Mouse (Mus musculus) cerebellum, adult 2 months (tissue): ENCODE measurements around the gene Sapcd1. TPM values are rescaled to one million over a fixed set of nuclear protein-coding genes. Genes with fewer than 3 reads are reported as not detected.
A peak's percentile ranks its signal among the peaks of the same experiment; 100 is the strongest.
"Not testable (repeated sequence)": the region's sequence is repeated elsewhere in the genome, so short reads cannot be mapped to it uniquely, and the experiment has no call there.

Experiments
- DNase-seq, 2 experiments: peaks; one replicate each; pipeline ENCODE4 v3.0.0; 2021
- H3K27ac ChIP-seq: fragments of 200-500 bp; 2 replicates; pipeline ENCODE4 v1.5.1; 2012; ENCODE audit warnings: low read length, control low read depth, inconsistent platforms; ENCODE audit not compliant: insufficient read depth
- H3K27me3 ChIP-seq: fragments of 200-500 bp; 2 replicates; pipeline ENCODE4 v1.6.1; 2012; ENCODE audit warnings: inconsistent platforms, mild to moderate bottlenecking, low read length, moderate library complexity; ENCODE audit not compliant: control insufficient read depth, insufficient read depth
- H3K4me1 ChIP-seq: fragments of 200-500 bp; 2 replicates; pipeline ENCODE4 v1.6.1; 2011; ENCODE audit warnings: low read length; ENCODE audit not compliant: control insufficient read depth, insufficient read depth
- H3K4me3 ChIP-seq: fragments of 200-500 bp; replicated peaks from 2 replicates; pipeline ENCODE3; 2011; ENCODE audit warnings: mild to moderate bottlenecking, low read depth, low read length, control low read depth; ENCODE audit not compliant: insufficient read depth
- CTCF ChIP-seq: fragments of 200-500 bp; IDR thresholded peaks from 2 replicates; pipeline ENCODE4 v1.5.1; 2011; ENCODE audit warnings: low read depth, mild to moderate bottlenecking, control low read depth, low read length, moderate library complexity, borderline replicate concordance; ENCODE audit not compliant: insufficient read depth
- POLR2A ChIP-seq: fragments of 200-500 bp; IDR thresholded peaks from 2 replicates; pipeline ENCODE4 v1.6.1; 2011; ENCODE audit warnings: low read length, control low read depth, borderline replicate concordance; ENCODE audit not compliant: insufficient read depth
- WGBS: fragments of 180-500 bp; shearing (Covaris S2); methylation state at CpG from one replicate; pipeline ENCODE4 v1.1.7; 2018; 5-methylcytosine and 5-hydroxymethylcytosine counted together
- polyA plus RNA-seq: library from polyadenylated mRNA; depleted of rRNA; stranded (reverse); fragments of >200 nt; gene quantifications from 2 replicates; pipeline ENCODE4 v1.2.3, GENCODE M21; 2012

The Sapcd1 gene
- polyA plus RNA-seq, 1 experiment, result 2.0 TPM

DNA sequence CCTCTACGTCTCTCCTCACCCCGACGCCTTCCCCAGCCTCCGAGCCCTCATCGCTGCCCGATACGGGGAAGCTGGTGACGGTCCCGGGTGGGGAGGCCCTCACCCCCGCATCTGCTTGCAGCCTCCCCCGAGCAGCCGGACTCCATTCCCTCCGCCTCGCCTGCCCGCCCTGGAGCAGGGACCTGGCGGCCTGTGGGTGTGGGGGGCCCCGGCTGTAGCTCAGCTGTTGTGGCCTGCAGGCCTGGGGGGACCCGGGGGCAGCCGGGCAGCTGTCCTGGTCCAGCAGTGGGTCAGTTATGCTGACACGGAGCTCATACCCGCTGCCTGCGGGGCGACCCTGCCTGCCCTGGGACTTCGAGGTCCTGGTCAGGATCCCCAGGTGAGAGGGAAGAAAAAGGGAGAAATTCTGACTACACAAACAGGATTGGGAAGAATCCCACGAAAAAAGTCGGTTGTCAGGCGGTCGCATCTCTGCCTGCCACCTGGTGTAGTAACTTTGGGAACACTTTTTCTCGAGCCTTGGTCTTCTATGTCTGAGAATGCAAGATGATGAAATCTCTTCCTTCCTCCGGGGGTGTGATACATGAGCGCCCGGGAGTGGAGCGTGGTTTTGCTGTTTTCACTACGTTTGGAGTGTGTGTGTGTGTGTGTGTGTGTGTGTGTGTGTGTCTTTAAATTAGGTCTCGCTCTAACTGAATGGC, 26.2 kb downstream of the Sapcd1 start:
- Histone ChIP-seq H3K27me3 (no peaks in the 10 kb centered on the region), H3K4me1 (peaks cover 6% of the 10 kb centered on the region), H3K27ac (peak overlapping the region; percentile 99), H3K4me3 (peak overlapping the region; percentile 61)
- under 1% methylated on average over 35 of the region's 35 CpGs for WGBS
- DNase-seq, result peak; percentile 31 to 41
- TF ChIP-seq CTCF (no peak), POLR2A (no peak)

DNA sequence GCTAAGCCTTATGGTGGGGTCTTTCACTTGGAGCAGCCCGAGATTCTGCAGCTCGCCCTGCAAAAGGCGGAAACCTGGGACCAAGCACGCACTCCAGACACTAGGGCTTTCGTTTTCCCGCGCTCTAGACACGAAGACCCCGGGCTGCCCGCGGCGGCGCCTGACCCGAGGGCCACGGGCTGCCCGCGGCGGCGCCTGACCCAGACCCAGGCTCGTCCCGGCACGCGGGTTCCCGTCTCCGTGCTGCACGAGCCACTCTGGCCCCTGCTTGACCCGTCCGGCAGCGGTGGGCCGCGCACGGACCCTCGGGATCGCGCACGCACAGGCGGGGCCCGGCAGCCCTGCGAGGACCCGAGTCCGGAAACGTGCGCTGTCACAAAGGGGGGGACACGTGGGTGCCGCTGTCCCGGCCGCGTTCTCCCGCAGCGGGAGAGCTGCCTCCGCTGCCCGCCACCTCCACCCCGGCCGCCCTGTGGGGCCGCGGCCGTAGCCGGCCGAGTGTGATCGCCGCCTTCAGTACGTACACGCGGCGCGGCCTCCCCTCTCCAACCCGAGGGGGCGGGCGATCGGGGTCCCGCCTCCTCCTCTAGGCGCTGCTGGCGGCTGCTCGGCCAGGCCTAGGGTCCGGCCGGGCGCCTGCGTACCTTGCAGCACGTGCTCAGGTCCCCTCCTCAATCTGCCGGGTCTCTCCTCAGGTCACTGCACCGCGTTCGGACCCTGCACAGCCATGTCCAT, 26.9 kb downstream of the Sapcd1 start, which contains the start of gene Vars:
Gene Vars, plus strand, starts transcription at position 271 of the 735 bp plus-strand sequence.
- Histone ChIP-seq H3K27ac (peak within 1 kb of the TSS; percentile 99), H3K4me3 (peak within 1 kb of the TSS; percentile 61), H3K4me1 (peaks cover 6% of the 10 kb centered on the region), H3K27me3 (no peaks in the 10 kb centered on the region)
- WGBS, result under 1% methylated on average over 83 of the region's 83 CpGs
- peak; percentile 84 to 88 for DNase-seq
- TF ChIP-seq POLR2A (peak; percentile 52), CTCF (no peak)

DNA sequence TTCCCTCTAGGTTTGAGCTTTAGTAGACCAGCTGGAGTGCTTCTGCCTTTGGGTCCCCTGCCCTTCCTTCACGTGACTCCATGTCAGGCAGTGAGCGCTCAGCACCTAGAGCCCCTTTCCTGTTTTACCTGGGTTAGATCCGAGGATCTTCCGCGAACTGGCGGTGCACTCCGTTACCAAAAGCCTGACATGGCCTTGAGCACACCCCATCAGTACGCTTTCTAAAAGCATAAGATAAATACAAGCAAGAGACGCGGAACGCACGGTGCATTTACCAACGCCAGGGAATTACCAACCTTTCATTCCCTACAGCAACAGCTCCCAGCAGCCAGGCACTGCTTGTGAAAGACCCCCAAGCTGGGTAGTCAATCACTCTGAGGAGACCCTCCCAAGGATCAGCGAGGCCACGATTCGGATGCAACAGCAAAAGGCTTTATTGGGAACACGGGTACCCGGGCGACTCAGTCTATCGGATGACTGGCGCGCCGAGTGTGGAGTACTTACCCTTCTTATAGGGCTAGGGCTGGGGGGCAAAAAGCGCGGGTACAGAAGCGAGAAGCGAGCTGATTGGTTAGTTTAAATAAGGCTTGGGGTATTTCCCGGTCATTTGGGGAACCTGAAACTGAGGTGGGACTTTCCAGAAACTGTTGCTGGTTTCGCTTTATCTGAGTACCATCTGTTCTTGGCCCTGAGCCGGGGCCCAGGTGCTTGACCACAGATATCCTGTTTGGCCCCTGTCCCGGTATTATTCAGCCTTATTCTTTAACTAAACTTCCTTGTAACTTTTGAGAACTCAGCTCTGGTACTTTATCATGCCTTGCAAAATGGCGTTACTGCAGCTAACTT, 27.7 kb downstream of the Sapcd1 start:
- H3K4me1 ChIP-seq, DNase-seq, H3K27me3 ChIP-seq: not testable (repeated sequence)
- peak overlapping the region; percentile 61 for H3K4me3 ChIP-seq
- H3K27ac ChIP-seq, result 0 out of 2 replicates have a peak overlapping the region, but pooled peaks have one; percentile 99
- WGBS, result 9% methylated on average over 29 of the region's 32 CpGs

DNA sequence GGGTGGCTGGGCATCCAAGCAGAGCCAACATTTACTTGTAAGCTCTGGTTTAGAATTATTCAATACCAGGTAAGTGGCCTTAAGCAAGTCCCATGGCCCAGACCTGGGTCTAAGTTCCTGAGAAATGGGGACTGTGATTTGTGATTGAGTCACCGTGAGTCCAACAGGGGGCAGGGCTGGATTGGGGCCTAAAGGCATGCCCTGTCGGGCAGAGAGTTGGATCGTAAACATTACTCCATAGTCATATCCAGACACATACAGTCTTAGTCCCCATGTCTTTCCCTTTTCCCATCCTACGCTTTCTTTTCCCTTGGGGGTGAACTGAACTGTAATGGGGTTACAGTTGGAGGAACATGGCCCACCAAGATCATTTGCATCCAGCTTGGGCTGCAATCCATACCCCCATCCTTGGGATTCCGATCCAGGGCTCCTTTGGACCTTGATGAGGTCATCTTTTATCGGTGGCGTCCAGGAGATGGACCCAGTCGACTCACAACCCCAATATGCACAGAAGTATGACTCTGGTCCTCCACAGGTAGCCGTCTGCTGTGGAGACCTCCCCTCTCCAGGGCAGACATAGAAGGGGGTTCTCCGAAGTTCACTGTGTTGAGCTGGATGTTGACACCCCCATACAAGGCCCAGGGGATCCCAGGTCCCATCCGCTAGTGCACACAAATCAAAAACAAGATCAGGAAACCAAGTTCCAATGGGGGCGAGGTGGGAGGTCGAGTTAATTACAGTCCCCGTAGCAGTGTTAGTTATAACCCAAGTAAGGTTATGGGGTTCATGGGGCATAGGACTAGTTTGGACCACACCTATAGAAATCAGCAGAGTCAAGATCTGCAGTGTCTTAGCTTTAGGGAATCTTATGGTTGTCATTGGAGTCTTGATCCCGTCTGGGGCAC, 29.0 kb downstream of the Sapcd1 start:
- no peak for DNase-seq
- WGBS, result 85% methylated on average over 15 of the region's 15 CpGs
- no peak for TF ChIP-seq CTCF
- no peak for TF ChIP-seq POLR2A
- Histone ChIP-seq H3K27me3 (no peaks in the 10 kb centered on the region), H3K4me3 (no peak overlapping the region), H3K27ac (no peak overlapping the region), H3K4me1 (peaks cover 6% of the 10 kb centered on the region)

DNA sequence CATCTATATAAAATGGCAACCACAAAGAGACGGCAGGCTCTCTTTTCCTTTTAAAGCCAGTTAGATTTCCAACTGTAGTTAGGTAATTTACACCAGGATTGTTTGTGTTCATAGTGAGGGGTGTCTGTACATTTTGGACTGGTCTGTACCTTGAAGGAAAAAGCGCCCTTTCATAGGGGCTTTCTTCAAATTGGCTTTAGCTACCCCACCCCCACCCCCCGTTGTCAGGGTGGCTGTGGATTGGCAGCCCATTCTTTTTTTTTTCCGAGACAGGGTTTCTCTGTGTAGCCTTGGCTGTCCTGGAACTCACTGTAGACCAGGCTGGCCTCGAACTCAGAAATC, 30.7 kb downstream of the Sapcd1 start:
- WGBS, result 78% methylated on average over 5 of the region's 5 CpGs
- no peak for TF ChIP-seq CTCF
- no peak for TF ChIP-seq POLR2A
- H3K27ac ChIP-seq, result no peak overlapping the region
- no peaks in the 10 kb centered on the region for H3K4me1 ChIP-seq
- H3K4me3 ChIP-seq, result no peak overlapping the region
- no peak for DNase-seq
- H3K27me3 ChIP-seq, result no peaks in the 10 kb centered on the region

- Histone ChIP-seq H3K27me3 (no peaks in the 10 kb centered on the region), H3K27ac (no peak overlapping the region), H3K4me1 (no peaks in the 10 kb centered on the region), H3K4me3 (no peak overlapping the region)
- no peak for DNase-seq
- WGBS, result 84% methylated on average over 13 of the region's 14 CpGs
- TF ChIP-seq POLR2A (no peak), CTCF (no peak)
Measured at GRCm38 (mm10) chr17:34996411-34997141, 31.2 kb downstream of the Sapcd1 start.

DNA sequence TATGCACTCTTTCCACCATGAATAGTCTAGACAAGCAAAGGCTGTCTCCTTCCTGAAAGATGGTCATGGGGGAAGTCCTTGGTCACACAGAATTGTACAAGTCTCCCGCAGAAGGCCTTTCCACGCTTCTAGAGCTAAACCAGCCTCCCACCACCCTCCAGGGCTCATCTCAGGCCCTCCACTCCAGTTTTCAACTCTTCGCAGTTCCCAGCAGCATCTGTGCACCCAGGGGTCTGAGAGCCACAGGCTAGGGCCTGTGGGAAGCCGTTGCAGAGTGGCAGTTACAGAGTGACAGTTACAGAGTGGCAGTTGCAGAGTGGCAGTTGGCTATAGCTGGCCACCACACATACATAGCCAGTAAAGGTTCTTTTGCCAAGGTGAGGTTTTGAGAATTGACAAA, 31.9 kb downstream of the Sapcd1 start:
- H3K4me3 ChIP-seq, DNase-seq, H3K27ac ChIP-seq, H3K27me3 ChIP-seq, H3K4me1 ChIP-seq: not testable (repeated sequence)
- 87% methylated on average over 4 of the region's 4 CpGs for WGBS

DNA sequence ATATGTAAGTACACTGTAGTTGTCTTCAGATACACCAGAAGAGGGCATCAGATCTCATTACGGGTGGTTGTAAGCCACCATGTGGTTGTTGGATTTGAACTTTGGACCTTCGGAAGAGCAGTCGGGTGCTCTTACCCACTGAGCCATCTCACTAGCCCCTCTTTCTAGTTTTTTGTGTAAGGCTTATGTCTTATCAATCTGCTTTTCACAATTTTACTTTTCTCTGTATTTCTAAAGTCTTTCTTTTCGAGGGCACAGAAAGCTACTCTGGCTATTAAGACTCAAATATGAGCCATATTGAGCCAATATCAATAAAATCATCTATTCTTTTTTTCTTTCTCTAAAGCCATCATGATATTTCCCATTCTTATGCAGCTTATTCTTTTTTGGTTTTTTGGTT, 32.6 kb downstream of the Sapcd1 start:
- not testable (repeated sequence) for H3K27ac ChIP-seq, H3K27me3 ChIP-seq, H3K4me3 ChIP-seq, DNase-seq, H3K4me1 ChIP-seq
- 80% methylated on average over 4 of the region's 4 CpGs for WGBS
